Mouse (Mus musculus) lung, postnatal 0 days (tissue): ENCODE measurements around the gene Ppara. TPM values are rescaled to one million over a fixed set of nuclear protein-coding genes. Genes with fewer than 3 reads are reported as not detected.
A peak's percentile ranks its signal among the peaks of the same experiment; 100 is the strongest.

Experiments used
- ATAC-seq: fragments of 200-750 bp; cut with Nextera tagmentation; 2 replicates; pipeline ENCODE4 v1.8.0; 2017; ENCODE audit warnings: moderate library complexity
- DNase-seq: peaks from one replicate; pipeline ENCODE4 v3.0.0-alpha.2; 2016; ENCODE audit warnings: low spot score
- H3K27ac ChIP-seq: fragments of 300-500 bp; sonication (generic); 2 replicates; pipeline ENCODE4 v1.5.1; 2014; ENCODE audit warnings: antibody characterized with exemption, mild to moderate bottlenecking, low read length, mixed read lengths
- H3K27me3 ChIP-seq: fragments of 300-500 bp; sonication (generic); replicated peaks from 2 replicates; pipeline ENCODE4 v1.6.1; 2014; ENCODE audit warnings: low read length, mixed read lengths; ENCODE audit not compliant: insufficient read depth
- H3K36me3 ChIP-seq: fragments of 300-500 bp; sonication (generic); 2 replicates; pipeline ENCODE4 v1.6.1; 2014; ENCODE audit warnings: low read length, mixed read lengths; ENCODE audit not compliant: insufficient read depth
- H3K4me1 ChIP-seq: fragments of 300-500 bp; sonication (generic); 2 replicates; pipeline ENCODE4 v1.6.1; 2014; ENCODE audit warnings: antibody characterized with exemption, low read depth, low read length, mixed read lengths; ENCODE audit not compliant: insufficient read depth
- H3K4me2 ChIP-seq: fragments of 300-500 bp; sonication (generic); replicated peaks from 2 replicates; pipeline ENCODE4 v1.6.1; 2014; ENCODE audit warnings: low read depth, mild to moderate bottlenecking, low read length, moderate library complexity, mixed read lengths
- H3K4me3 ChIP-seq: fragments of 300-500 bp; sonication (generic); 2 replicates; pipeline ENCODE4 v1.5.1; 2014; ENCODE audit warnings: low read depth, low read length
- H3K9ac ChIP-seq: fragments of 300-500 bp; sonication (generic); replicated peaks from 2 replicates; pipeline ENCODE4 v1.6.1; 2014; ENCODE audit warnings: low read depth, mild to moderate bottlenecking
- H3K9me3 ChIP-seq: fragments of 300-500 bp; sonication (generic); 2 replicates; pipeline ENCODE4 v1.6.1; 2016; ENCODE audit warnings: low read length, mixed read lengths
- CTCF ChIP-seq: IDR thresholded peaks from 2 replicates; pipeline ENCODE4 v1.5.1; 2016; ENCODE audit warnings: antibody characterized with exemption, mild to moderate bottlenecking
- EP300 ChIP-seq: IDR thresholded peaks from 2 replicates; pipeline ENCODE4 v1.6.1; 2016; ENCODE audit warnings: antibody characterized with exemption, mild to moderate bottlenecking, control low read depth
- WGBS: fragments of 180-500 bp; shearing (Covaris S2); extraction: QIAGEN DNeasy Blood & Tissue Kit; methylation state at CpG from one replicate; pipeline ENCODE4 v1.1.7; 2014; 5-methylcytosine and 5-hydroxymethylcytosine counted together
- polyA plus RNA-seq: library from polyadenylated mRNA; unstranded; fragments of >200 nt; fragmentation: Nextera tagmentation; extraction: Ambion mirVana; gene quantifications from 2 replicates; pipeline ENCODE4 v1.2.1, GENCODE M21; 2015

Gene Ppara
- polyA plus RNA-seq, 1 experiment from 2014 or later, result 5.1 TPM

DNA sequence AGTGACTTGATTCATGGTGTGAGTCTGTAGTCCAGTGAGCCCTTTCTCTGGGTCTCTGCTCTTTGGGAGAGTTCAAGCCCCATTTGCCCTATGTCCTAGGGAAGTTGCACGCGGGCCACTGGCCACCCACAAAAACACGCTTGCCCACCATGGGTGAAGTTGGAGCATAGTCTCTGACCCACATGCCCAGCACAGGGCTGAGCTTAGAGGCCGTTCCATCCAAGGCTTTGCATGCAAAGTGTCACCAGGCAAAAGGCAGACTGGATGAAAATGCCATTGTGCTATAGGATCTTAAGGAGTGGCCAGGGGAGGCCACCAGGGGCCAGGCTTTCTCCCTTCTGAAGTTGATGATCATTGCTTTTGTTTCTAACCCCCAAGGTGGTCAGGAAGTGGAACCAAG lies 30.9 kb upstream of the Ppara start:
- Histone ChIP-seq H3K4me3 (no peak overlapping the region), H3K36me3 (peaks cover 34% of the 10 kb centered on the region), H3K9ac (no peak overlapping the region), H3K27me3 (no peaks in the 10 kb centered on the region), H3K4me1 (0 out of 2 replicates have a peak, but pooled peaks cover 8% of the 10 kb centered on the region), H3K9me3 (no peaks in the 10 kb centered on the region), H3K4me2 (no peak overlapping the region), H3K27ac (no peak overlapping the region)
- peak; percentile 23 for TF ChIP-seq CTCF
- no peak for TF ChIP-seq EP300
- 90% methylated on average over 4 of the region's 4 CpGs for WGBS
- ATAC-seq, result no peak
- no peak for DNase-seq

- 0 out of 2 replicates have a peak, but pooled peaks cover 8% of the 10 kb centered on the region for H3K4me1 ChIP-seq
- WGBS, result 88% methylated on average over 8 of the region's 8 CpGs
- no peak overlapping the region for H3K27ac ChIP-seq
- H3K27me3 ChIP-seq, result no peaks in the 10 kb centered on the region
- H3K4me2 ChIP-seq, result no peak overlapping the region
- no peak overlapping the region for H3K9ac ChIP-seq
- no peak for TF ChIP-seq EP300
- no peak for TF ChIP-seq CTCF
- ATAC-seq, result no peak
- DNase-seq, result no peak
- no peak overlapping the region for H3K4me3 ChIP-seq
- no peaks in the 10 kb centered on the region for H3K9me3 ChIP-seq
- peaks cover 31% of the 10 kb centered on the region for H3K36me3 ChIP-seq
Observed at GRCm38 (mm10) chr15:85704341-85705012, 30.3 kb upstream of the Ppara start.

DNA sequence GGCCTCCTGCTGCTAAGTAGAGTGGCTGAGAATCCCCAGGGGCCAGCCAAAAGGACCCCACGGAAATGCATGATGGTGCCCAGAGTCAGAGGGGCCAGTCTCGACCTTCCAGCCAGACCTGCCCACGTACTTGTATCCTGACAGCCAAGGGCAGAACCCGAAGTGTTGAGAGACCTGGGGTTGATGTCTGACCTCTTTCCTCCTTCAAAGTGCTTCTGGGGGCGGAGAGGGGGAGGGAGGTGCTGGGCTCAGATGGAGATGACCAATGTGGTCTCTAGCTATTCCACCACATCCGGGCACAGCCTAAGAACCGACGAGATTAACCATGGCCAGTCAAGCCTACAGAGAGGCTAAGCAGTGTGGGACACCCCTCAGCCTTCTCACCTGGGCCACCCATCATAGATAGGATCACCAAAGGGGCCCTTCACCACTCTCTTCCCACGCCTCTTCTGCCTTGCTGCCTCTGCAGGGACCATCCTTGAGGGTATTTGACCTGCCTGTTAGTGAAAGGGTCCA lies 29.7 kb upstream of the Ppara start:
- DNase-seq (no peak), ATAC-seq (no peak)
- Histone ChIP-seq H3K27me3 (no peaks in the 10 kb centered on the region), H3K4me1 (0 out of 2 replicates have a peak, but pooled peaks cover 8% of the 10 kb centered on the region), H3K36me3 (peaks cover 31% of the 10 kb centered on the region), H3K9me3 (no peaks in the 10 kb centered on the region), H3K27ac (no peak overlapping the region), H3K4me3 (no peak overlapping the region), H3K4me2 (no peak overlapping the region), H3K9ac (no peak overlapping the region)
- 73% methylated on average over 8 of the region's 9 CpGs for WGBS
- no peak for TF ChIP-seq CTCF
- TF ChIP-seq EP300, result no peak

DNA sequence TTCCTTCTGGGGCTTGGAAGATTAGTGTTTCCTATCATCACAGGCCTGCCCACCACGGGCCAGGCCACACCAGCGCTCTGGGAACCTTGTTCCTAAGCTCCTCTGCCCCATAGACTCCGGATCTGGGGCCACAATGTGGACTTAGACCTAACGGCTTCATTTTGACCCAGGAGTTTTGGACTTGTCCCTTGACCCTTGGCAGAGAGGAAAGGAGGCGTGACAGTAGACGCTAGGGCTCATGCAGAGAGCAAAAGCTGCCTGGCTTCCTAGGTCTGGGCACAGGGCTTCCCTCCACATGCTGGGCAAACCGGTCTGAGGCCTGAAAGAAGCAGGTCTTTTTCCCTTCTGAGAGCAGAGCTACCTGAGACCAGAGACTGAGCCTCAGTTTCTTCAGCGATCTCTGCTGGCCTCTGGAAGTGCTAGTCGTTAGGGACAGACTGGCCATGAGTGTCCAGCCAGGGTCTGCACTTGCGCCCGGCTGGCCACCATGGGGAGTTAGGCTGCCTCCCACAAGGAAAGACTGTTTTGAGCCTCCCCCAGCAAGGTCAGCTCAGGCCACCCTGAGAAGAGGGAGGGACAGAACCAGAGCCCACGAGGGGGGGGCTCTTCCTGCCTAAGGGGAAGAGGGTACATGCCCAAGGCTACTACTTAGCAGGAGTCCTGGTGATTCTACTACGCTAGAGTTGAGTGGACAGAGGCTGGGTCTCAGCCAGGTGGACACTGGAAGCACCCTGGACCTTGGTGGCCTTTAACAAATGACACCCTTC lies 29.0 kb upstream of the Ppara start:
- Histone ChIP-seq H3K27me3 (no peaks in the 10 kb centered on the region), H3K4me1 (0 out of 2 replicates have a peak, but pooled peaks cover 8% of the 10 kb centered on the region), H3K9ac (no peak overlapping the region), H3K4me3 (no peak overlapping the region), H3K27ac (no peak overlapping the region), H3K9me3 (no peaks in the 10 kb centered on the region), H3K36me3 (peaks cover 27% of the 10 kb centered on the region), H3K4me2 (no peak overlapping the region)
- DNase-seq, result no peak
- TF ChIP-seq EP300 (no peak), CTCF (no peak)
- WGBS, result 65% methylated on average over 13 of the region's 13 CpGs
- no peak for ATAC-seq

GRCm38 (mm10) chr15:85706527-85706926 lies 28.3 kb upstream of the Ppara start:
- no peaks in the 10 kb centered on the region for H3K27me3 ChIP-seq
- no peak overlapping the region for H3K27ac ChIP-seq
- no peak overlapping the region for H3K9ac ChIP-seq
- H3K4me2 ChIP-seq, result no peak overlapping the region
- H3K9me3 ChIP-seq, result no peaks in the 10 kb centered on the region
- 0 out of 2 replicates have a peak, but pooled peaks cover 8% of the 10 kb centered on the region for H3K4me1 ChIP-seq
- no peak for ATAC-seq
- no peak for TF ChIP-seq CTCF
- TF ChIP-seq EP300, result no peak
- H3K36me3 ChIP-seq, result peaks cover 21% of the 10 kb centered on the region
- no peak overlapping the region for H3K4me3 ChIP-seq
- 87% methylated on average over 8 of the region's 8 CpGs for WGBS
- DNase-seq, result no peak

DNA sequence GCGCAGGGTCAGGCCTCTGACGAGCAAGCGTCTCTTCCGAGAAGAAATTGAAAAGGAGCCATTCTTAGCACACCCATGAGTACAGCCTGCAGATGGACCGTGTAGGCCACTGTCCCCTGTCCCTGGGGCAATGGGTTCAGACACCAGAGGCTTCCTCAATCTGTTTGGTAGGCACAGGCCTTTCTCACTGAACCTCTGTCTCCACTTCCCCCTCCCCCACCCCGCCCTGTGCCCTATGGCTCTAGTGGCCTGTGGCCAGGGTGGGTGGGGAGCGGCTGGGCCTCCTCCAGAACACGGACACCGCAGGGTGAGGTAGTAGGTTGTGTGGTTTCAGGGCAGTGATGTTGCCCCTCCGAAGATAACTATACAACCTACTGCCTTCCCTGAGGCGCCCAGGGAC lies 27.8 kb upstream of the Ppara start:
- no peaks in the 10 kb centered on the region for H3K9me3 ChIP-seq
- TF ChIP-seq CTCF (no peak), EP300 (no peak)
- H3K4me1 ChIP-seq, result 0 out of 2 replicates have a peak, but pooled peaks cover 8% of the 10 kb centered on the region
- no peak overlapping the region for H3K27ac ChIP-seq
- WGBS, result 92% methylated on average over 11 of the region's 11 CpGs
- no peaks in the 10 kb centered on the region for H3K27me3 ChIP-seq
- ATAC-seq (no peak), DNase-seq (no peak)
- H3K9ac ChIP-seq, result no peak overlapping the region
- peaks cover 16% of the 10 kb centered on the region for H3K36me3 ChIP-seq
- no peak overlapping the region for H3K4me2 ChIP-seq
- H3K4me3 ChIP-seq, result no peak overlapping the region
